Mouse (Mus musculus): ENCODE measurements around the gene Snx3.

GRCm38 (mm10) chr10:42533836-42534453 is 32.1 kb downstream of the Snx3 start:
- TF ChIP-seq CTCF (IDR thresholded peaks at IDR 0.05; ENCODE audit: insufficient read depth, low read depth, low read length): no peak
- no peak for TF ChIP-seq POLR2A (IDR thresholded peaks at IDR 0.05; ENCODE audit: insufficient read depth, low read depth, low read length)
